Mouse (Mus musculus): Measurements from ENCODE around the gene Mtmr12.
"Not testable (repeated sequence)": the region's sequence is repeated elsewhere in the genome, so short reads cannot be mapped to it uniquely, and the experiment has no call there.

Gene Mtmr12

DNA sequence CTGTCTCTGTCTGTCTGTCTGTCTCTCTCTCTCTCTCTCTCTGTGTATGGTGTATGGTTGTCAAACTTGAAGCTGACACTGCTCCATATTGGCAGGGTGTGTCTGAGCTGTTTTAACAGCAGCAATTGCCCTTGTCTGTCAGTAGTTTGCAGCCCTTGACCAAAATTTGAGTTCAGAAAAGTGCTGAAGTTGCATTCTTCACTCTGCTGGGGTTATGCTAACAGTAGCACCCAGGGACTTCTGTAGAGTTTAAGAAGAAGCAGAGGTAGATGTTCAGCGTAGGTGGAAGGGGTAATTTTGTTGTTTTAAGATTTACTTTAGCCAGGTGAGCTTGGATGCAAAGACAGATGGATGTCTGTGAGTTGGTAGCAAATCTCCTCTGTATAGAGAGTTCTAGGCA, 7.4 kb downstream of the Mtmr12 start:
- DNase-seq, result no peak

GRCm38 (mm10) chr15:12214531-12215414, 9.9 kb downstream of the Mtmr12 start:
- peak; percentile 64 for DNase-seq

DNA sequence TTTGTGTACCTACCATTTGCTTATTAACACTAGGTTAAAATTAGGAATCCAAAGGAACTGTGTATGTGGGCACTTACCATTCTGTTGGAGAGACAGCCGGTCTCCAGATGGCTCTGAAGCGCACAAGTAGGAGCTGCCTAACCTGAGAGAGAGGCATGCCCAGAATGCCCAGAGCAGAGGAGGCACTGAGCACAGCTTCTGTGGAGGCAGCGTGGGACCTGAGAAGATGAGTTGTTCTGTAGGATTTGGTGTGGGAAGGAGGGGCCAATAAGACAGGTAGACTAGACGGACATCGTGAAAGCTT, 10.5 kb downstream of the Mtmr12 start:
- DNase-seq, result peak; percentile 86

GRCm38 (mm10) chr15:12216119-12216518, 11.3 kb downstream of the Mtmr12 start:
- DNase-seq, result no peak

- no peak for DNase-seq
These were observed 12.0 kb downstream of the Mtmr12 start for GRCm38 (mm10) chr15:12216798-12217197.

DNA sequence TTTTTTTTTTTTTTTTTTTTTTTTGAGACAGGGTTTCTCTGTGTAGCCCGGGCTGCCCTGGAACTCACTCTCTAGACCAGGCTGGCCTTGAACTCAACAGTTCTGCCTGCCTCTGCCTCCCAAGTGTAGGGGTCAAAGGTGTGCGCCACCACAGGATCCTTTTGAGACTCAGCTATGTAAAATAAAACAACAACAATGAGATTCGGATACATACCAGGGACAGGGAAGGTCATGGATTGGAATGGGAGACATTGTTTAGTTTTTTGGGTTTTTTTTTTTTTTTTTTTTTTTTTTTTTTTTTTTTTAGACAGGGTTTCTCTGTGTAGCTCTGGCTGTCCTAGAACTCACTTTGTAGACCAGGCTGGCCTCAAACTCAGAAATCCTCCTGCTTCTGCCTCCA, 12.5 kb downstream of the Mtmr12 start:
- not testable (repeated sequence) for DNase-seq

- DNase-seq, result no peak
These were observed 13.0 kb downstream of the Mtmr12 start for GRCm38 (mm10) chr15:12217849-12218248.

DNA sequence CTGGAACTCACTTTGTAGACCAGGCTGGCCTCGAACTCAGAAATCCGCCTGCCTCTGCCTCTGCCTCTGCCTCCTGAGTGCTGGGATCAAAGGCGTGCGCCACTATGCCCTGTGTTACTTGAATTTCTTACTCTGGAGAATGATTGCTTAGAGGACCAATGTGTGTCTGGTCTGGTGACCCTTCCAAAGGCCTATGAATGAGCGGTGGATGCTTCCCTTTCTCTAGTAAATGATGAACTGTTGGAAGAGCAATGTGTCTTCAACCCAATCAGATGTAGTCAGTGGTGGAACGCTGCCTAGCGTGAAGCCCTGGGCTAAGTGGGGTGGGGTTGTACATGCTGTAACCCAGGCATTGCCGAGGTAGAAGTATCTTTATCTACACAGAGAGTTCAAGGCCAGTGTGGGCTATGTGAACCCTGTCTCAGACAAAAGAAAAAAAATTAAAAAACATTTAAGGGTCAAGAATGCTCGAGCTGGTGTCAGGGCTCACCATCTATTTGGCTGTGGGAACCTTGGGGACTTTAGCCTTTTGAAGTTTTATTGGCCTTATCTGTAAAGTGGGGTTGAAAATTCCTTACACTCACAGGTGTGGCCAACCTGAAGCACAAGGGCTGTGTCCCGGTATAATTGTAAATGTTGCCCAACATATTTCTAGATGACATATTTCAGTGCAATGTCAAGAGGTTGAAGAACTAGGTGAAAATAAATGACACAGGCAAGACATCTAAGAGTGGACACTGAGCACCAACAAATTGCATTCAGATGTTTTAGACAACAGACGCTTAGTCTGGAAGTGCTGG, 14.0 kb downstream of the Mtmr12 start:
- no peak for DNase-seq

DNA sequence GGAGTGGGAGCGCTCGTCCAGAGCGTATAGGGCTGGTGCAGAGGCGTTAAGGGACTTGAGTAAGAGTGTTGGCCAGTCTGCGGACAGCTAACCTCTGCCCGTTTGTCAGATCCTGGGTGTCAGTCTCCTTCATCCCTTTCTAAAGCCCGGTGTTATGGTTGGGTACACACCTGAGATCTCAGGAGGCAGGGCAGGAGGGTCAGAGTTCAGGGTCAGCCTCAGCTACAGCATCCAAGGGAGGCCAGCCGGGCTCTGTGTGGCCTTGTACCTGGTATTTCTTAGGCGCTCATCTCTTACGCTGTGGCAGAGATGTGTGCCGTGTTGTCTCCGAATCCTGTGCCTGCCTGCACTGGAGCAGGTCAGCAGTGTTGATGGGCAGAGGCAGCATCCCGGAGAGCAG, 16.3 kb downstream of the Mtmr12 start:
- no peak for DNase-seq

GRCm38 (mm10) chr15:12222564-12223302, 17.9 kb downstream of the Mtmr12 start:
- DNase-seq, result no peak

DNA sequence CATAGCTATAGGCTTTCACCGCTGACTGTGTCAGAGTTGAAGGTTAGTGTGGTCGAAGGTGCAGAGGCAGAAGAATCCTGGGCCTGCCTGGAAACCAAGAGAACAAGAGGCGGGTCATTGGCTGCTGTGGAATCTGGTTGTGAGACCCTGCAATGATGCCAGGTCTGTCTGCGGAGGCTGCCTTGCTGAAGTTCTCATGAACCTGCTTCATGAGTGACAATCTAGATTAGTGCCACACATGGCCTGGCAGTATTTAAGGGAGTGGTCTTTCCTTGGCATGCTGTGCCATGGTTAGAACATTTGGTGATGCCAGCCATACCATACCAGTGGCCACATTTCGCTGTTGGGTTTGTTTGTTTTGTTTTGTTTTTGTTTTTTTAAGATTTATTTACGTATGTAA, 18.6 kb downstream of the Mtmr12 start:
- DNase-seq, result no peak

DNA sequence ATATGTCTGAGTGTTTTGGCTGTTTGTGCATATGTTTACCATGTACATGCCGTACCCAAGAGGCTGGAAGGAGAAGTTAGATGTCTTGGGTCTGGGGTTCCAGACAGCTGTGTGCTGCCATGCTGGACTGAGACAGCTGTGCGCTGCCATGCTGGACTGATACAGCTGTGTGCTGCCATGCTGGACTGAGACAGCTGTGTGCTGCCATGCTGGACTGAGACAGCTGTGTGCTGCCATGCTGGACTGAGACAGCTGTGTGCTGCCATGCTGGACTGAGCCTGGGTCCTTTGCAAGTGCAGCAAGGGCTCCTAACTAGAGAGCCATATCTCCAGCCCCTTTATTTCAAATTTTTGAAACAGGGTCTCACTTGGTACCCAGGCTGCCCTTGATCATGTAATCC, 19.4 kb downstream of the Mtmr12 start:
- DNase-seq, result no peak

DNA sequence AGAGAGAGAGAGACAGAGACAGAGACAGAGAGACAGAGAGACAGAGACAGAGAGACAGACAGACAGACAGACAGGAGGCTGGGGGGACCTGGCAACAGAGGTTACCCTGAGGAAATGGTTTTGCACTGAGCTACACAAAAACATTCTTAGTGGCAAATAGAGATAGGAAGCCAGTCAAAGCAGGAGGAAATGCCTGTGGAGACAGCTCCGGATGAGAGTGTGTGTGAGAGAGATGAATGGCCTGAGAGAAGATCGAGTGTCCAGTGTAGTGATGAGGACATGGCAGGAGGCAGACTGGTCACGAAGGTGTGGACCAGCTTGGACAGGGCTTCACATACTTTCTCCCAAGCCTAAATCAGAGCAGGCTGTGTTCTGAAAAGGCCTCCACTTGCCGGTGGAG, 20.2 kb downstream of the Mtmr12 start:
- DNase-seq, result no peak

- no peak for DNase-seq
These were observed 22.1 kb downstream of the Mtmr12 start for GRCm38 (mm10) chr15:12226908-12227307.

- DNase-seq, result no peak
These were observed 22.5 kb downstream of the Mtmr12 start for GRCm38 (mm10) chr15:12227355-12227754.

GRCm38 (mm10) chr15:12229603-12230242, 24.9 kb downstream of the Mtmr12 start:
- no peak for DNase-seq

DNA sequence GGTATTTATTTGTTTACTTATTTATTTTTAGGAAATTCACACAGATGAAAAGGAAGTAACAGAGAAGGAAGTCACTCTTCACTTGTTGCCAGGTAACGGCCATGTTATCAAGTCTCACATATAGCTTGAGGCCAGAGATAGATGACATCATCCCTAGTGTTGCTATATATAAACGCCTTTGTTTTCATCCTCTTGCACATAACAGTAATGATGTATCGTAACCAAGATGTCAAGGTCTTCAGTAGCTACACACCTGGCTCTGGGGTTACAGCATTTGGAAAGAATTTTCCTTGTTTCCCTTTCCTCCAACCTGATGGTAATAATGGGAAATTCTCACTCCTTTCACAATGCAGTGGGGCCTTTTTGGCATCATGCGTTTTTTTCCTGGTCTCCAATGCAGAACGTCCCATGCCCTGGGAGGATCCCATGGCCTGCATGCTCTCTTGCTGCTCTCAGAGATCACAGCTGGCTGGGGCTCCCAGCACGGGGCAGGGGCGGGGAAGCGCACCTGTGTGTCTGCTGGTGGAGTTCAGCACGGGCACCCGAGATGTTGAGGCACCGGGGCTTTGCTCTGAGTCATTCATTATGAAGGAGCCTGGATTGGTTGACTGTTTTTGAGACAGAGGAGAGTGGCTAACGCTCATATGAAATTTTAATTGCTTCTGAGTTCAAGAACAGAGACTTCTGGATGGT, 25.6 kb downstream of the Mtmr12 start:
- DNase-seq, result no peak

DNA sequence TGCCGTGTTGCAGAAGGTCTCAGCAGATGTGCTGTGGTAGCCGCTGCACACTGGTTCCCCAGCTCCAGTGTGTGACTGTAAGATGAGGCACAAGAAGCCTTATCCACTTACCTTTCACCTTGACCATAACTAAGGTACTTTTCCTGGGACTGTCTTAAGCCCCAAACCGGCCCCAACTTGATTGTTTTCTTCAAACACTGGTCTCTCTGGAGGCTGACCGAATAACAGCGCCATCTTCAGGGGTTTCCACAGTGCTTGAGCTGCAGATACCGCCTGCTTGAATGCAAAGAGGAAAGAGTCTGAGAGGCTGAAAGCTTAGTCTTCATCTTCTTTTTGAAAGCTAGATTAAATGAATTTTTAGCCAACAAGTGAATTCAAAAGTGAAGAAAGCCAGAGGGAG, 26.6 kb downstream of the Mtmr12 start:
- DNase-seq, result no peak

DNA sequence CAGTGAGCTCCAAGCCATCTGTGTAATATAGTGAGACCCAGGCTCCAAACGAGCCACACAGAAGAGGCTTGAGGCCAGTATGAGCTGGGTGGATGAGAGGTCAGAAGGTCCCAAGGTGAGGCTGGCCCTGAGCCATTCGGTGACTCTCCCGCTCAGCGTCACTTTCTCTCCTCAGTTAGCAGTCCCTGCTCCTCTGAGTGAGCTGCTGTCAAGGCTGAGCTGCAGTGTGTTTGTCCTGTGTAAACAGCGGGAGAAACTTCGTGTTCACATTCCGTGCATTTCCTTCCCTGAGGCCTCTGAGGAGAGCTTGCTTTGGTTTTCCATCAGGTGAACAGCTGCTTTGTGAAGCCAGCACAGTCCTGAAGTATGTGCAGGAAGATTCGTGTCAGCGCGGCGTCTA, 27.6 kb downstream of the Mtmr12 start:
- DNase-seq, result no peak

- no peak for DNase-seq
These were observed 28.2 kb downstream of the Mtmr12 start for GRCm38 (mm10) chr15:12233021-12233420.

DNA sequence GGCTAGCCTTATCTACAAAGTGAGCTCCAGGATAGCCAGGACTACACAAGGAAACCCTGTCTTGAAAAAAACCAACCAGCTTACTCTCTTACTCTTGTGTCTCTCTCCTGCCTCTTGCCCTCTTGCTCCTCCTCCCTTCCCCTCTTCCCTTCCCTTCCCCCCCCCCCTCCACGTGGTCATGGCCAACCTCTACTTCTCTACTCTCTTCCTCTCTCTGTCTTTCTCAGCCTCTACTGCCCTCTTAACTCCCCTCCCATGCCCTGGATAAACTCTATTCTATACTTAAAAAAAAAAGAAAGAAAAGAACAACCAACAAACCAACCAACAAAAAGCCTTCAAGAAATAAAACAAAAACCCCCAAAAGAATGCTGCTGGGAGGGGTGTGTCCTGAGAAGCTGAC, 30.7 kb downstream of the Mtmr12 start:
- no peak for DNase-seq

GRCm38 (mm10) chr15:12235983-12236382, 31.2 kb downstream of the Mtmr12 start:
- DNase-seq, result no peak
